Mouse (Mus musculus) lung, postnatal 14 days (tissue): Measurements from ENCODE around the gene Psat1.

Source experiments
- DNase-seq: peaks from one replicate; pipeline ENCODE4 v3.0.0; 2021

Gene Psat1

DNA sequence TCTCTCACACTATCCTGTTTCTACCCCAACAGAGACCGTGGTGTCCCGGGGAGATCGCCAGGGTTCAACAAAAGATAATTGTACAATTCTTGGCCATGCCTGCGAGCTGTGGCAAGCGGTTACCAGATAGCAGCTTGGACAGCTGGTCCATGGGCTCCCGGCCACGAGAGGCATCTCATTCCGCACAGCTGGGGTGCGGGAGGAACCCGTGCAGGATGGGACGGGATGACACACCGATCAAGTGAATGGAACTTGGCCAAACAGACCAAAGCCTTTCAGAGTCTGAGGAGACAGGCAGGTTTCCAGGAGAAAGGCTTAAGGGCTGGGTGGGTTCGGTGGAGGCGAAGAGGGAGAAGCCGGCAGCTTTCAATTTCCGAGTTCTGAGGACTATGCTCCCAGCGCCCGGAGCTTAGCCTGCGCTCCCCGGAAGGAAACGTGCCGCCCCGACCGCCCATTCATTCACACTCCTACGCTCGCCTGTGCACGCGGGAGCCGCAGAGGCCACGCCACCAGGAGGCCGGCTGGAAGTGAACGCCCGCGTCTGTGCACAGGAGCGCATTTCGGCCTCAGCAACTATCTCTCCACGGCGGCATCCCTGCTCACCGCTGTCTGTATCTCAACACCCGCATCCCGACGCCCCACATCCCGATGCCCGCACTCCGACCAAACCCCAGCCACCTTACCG lies 22.8 kb downstream of the Psat1 start:
- DNase-seq = peak; percentile 43

- DNase-seq = peak; percentile 44
Observed at GRCm38 (mm10) chr19:15923426-15923825, 23.7 kb downstream of the Psat1 start.

GRCm38 (mm10) chr19:15919336-15919735 lies 27.8 kb downstream of the Psat1 start:
- DNase-seq = no peak

DNA sequence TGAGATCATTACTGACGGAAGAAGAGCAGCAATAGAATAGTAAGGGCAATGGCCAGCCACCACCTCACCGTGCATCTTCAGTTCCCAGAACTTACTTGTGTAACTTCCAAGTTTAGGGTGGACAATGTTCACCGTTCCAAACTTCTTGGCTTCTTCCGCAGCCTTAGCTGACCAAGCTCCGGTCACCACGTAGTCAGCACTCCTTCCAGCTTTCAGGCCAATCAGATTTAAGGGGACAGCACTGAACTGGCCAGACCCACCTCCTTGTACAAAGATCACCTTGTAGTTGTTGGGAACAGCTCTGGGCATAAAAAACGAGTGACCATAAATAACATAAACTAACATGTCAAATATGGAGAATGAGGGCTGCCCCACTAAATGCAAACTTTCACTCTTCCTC lies 29.0 kb downstream of the Psat1 start:
- DNase-seq = no peak

DNA sequence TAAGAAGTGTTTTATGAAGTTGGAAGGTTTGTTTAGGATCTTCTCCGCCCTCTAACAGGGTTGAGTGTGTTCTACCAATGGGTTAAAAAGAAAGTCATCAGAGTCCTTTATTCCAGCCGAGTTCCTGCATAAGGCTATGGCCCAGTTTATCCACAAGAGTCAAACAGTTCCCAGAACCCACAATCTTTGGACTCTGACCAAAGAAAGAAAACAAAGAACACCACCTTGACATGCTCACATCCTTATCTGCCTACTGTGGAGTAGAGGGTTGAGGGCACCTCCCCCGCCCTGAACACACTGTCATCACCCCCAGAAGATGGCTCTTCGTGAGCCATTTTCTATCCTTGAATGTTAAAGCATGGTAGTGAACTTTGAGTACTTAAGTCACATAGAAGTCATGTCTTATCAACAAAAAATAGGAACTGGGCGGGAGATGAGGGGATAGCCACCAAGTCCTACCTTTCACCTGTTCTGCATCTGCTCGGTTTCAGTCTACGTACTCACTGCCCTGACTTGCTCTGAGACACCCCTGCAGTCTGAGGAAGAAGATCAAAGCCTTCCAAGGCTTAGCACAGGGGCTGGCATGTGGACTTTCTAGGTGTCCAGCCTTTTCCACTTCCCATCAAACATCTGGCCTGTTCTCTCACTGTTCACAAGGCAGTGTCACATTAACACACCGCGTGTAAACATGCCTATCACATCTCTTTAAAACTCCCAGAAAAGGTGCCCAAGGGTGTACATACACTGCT lies 33.7 kb downstream of the Psat1 start:
- DNase-seq = no peak

DNA sequence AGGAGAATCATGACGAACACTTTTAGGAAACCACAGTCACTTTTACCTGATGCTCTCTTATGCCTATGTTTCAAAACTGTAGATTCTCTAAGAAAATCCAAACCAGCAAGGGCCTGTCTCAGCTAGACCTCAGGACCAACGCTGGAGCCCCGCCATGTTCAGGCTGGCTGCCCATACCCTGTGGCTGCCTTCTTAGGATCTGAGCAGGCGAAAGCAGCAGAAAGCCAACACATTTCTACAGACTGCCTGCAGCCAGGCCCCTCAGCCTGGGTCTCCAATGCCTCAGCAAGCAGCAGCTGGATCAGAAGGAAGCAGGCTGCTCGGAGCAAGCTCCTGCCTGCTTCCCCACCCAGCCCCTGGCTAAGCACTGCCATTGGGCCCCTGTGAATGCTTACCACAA lies 35.7 kb downstream of the Psat1 start:
- DNase-seq = no peak

- no peak for DNase-seq
Observed at GRCm38 (mm10) chr19:15910987-15911386, 36.1 kb downstream of the Psat1 start.

GRCm38 (mm10) chr19:15910488-15910887 lies 36.6 kb downstream of the Psat1 start:
- DNase-seq = no peak

- DNase-seq = no peak
Observed at GRCm38 (mm10) chr19:15908016-15908415, 39.1 kb downstream of the Psat1 start.

DNA sequence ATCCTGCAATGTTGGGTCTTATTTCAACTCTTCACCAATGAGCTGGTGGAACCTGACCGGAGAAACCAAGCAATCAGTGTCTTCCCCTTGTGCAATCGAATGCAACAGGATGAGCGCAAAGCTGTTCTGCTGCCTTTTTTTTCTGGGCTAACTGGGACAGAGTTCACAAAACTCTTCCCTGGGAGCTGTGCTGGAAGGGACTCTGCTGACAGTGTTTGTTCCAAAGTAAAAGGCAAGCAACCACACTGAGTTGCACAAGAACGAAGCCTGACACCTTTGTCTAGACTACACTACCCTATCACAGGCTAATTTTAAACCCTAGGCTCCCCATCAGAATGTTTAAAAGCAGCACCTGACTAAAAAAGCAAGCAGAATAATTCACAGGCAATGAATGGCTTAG lies 42.4 kb downstream of the Psat1 start:
- DNase-seq = no peak

DNA sequence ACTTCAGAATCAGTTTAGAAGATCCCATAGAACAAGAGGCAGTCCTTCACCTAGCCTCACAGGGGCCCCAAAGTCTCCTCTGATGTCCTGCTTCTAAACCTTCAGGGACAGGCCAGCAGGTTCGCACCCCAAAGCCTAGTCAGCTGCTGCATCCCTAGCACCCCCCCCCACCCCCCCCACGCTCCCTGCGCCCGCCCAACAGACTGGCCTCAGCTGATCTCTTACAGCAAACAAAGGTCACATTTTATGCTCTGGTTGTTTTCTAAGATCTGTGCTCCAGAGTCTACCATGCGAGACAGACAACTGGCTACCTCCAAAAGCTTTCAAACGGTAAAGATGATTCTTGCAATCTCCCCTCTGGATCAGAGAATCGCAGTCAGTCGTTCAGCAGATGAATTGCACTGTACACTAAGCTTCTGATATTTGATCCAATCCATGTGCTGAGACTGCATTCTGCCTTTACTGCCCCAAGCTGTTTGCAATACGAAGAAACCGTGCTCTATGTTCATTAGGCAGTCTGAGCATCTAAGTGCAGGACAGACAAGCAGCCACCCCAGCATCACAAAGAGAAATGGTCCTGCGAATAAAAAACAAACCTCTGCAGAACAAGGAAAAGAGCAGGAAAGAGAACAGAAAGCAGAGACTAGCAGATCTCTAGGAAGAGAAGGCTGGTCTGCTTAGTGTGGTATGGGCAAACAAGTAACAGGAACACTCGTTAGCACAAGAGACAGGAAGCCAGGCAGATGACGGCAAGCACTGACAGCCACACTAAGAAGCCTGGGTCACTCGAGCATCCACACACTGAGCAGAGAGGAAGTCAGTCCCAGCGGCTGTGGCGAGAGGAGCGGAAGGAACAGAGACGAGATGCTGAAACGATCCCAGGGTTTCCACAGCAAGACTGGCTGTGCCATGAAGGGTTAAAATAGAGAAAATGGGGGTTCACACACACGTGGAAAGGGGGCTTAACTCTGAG lies 43.3 kb downstream of the Psat1 start:
- DNase-seq = no peak

GRCm38 (mm10) chr19:15895681-15896080 lies 51.5 kb downstream of the Psat1 start:
- no peak for DNase-seq

DNA sequence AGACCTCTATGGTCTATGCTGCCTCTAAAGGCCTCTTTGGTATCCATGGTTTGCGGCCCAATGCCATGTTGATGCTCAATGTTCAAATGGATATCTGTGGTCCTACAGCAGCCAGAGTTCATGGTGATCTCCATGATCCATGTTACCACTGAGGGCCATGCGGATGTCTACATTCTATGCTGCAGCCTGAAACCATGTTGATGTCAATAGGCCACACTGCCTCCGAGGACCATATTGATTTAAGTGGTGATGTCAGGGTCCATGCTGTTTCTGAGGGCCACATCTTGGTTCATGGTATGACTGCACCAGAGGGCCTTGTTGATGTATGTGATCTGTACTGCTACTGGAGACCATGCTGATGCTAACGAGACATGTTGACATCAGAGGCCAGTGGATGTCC lies 55.0 kb downstream of the Psat1 start:
- no peak for DNase-seq

DNA sequence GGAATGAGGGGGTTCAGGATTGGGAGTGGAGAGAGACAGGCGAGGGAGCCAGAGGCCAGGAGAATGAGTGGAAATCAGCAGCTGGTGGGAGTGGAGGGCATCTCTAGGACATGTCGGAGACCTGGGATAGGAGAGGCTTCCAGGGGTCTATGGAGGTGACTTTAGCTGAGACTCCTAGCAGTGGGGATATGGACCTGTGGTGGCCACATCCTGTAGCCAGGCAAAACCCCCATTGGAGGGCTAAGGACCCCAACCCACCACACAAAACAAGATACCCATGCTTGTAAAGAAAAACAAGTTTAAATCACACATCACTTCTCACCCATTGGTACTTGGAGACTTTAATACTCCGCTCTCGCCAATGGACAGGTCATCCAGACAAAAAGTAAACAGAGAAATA lies 58.7 kb downstream of the Psat1 start:
- DNase-seq = no peak

DNA sequence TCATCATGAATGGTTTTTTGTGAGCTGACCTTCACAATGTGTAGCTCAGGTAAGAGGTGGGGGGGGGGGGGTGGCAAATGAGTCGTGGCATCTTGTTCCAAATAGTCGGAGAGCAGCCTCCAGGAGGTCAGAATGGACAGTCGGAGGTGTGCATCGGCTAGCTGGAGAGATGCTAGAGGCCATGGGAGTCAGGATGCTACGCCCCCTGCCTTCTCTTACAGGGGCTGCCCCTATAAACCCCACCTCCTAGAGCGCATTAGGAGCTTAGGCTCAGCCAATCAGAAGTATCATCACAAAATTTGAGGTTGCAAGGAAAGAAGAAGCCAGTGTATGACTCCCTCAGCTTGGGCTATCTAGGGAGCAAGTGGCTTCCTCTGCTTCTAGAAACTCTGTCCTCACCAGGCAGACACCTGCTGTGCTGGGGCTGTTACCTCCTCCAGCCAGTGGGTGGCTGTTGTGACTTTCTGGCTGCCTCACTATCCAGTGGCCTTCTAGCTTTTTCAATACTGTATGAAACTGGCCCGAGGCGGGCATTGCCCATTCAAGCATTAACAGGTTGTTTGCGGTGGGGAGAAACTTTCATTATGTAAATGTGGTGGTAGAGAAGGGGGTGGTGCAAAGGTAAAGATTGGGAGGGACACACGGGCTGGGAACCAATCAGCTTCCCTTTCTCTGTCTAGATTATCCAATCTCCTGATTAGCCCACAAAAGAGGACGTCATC lies 64.3 kb downstream of the Psat1 start:
- no peak for DNase-seq

DNA sequence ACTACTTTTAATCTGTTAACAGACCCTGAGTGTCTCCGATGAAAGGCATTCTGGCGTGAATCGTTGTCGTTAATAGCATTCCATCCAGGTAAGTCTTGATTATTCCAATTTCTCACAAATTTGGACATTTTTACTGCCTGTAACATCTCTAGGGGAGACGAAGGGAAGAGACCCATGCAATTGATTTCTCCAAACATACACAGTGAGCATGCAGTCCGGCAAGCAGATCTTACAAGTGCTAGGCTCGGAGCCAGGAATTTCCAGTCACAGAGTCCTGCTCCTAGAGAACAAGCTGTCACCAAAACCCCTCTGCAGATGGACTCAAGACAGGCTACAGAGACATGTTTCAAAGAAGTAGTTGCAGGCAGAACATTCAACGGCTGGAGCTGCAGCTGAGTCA lies 66.4 kb downstream of the Psat1 start:
- DNase-seq = no peak

DNA sequence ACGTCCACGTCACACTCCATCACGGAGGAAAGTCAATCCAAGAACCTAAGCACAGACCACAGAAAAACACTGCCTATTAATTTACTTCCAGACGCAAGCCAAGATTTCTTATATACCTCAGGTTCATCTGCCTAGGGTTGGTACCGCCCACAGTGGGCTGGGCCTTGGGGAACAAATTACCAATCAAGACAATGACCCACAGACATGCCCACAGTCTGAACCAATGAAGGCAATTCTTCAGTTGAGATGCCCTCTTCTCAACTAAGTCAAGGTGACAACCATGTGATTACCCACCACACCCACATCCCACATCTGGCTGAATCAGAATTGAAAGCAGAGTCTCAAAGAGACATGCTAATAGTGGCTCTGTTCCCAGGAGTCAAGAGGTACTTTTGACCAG lies 67.9 kb downstream of the Psat1 start:
- DNase-seq = no peak

DNA sequence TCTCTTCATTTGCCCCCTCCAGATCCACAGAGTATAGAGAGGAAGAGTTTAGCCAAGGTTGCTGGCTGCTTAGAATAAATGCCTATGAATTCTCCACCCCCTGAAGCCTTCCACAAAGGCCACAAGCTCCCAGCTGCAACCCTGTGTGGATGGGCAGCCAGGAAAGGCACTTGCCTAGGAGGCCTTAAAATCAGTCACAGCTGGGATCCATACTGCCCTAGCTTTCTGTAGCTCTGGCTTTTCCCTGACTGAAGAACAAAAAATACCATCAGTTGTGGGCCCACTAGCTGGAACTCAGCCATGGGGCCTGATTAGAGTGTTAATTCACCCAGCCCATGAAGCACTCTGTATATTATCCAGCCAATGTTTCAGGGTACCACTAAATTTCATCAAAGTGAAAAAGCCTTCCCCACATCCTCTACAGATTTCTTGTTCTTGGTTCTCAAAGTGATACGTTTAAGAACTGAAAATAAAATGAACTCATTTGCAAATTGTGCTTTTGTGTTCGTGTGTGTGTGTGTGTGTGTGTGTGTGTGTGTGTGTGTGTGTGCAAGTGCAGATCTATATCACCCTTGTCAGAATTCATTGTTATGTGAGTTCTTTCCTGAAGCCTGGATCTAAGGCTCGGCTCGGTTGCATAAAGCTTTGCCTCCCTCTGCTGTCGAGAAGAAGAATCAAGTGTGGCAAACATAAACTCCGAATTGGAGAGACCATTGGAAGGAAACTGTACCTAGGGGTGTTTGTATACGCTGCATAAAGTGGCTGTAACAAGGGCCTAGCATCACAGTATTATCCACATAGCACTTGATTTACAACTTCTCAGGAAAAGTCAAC lies 78.1 kb downstream of the Psat1 start:
- DNase-seq = peak; percentile 19

DNA sequence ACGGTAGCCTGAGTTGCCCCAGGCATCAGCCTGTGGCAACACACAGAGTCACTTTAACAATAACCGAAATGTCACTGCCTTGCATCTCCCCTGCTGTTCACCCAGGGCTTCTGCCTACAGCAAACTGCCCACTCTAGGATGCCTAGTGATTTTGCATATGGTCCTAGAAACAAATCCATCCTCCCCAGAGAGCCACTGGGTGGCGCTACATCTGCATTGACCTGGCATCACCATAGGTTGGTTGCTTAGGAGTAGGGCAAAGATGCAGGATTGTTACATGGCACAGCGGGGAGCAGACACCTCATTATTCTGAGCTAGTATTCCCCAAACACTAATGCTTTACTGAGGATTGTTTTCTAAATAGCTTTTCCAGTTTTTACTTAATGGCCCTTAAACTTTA lies 80.3 kb downstream of the Psat1 start:
- DNase-seq = peak; percentile 37

GRCm38 (mm10) chr19:15866126-15866525 lies 81.0 kb downstream of the Psat1 start:
- no peak for DNase-seq

- no peak for DNase-seq
Observed at GRCm38 (mm10) chr19:15865431-15865830, 81.7 kb downstream of the Psat1 start.

DNA sequence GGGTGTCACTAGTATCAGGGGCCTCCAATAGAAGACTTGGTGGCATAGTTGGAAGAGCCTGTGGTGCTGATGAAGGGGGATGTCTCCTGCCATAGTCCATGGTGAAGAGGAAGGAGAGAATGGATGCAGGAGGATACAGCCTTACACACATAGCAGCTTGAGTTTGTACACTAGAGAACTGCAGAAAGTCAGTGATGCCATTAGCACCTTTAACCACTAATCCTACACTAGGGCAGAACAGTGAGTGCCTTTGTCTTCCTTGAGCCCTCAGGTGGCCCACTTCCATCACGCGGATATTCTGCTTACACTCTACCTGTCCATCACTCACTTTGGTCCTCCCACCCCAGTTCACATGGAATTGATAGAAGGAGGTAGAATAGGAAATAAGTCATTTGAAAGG lies 83.0 kb downstream of the Psat1 start:
- DNase-seq = no peak
